Mouse (Mus musculus) WW6 (cell line): ENCODE results near the gene Mprip.
"Not testable (repeated sequence)": the region's sequence is repeated elsewhere in the genome, so short reads cannot be mapped to it uniquely, and the experiment has no call there.

ENCODE experiments used
- DNase-seq: peaks from one replicate; pipeline ENCODE4 v3.0.0-alpha.2; 2013; ENCODE audit warnings: low read depth, low spot score

The Mprip gene

DNA sequence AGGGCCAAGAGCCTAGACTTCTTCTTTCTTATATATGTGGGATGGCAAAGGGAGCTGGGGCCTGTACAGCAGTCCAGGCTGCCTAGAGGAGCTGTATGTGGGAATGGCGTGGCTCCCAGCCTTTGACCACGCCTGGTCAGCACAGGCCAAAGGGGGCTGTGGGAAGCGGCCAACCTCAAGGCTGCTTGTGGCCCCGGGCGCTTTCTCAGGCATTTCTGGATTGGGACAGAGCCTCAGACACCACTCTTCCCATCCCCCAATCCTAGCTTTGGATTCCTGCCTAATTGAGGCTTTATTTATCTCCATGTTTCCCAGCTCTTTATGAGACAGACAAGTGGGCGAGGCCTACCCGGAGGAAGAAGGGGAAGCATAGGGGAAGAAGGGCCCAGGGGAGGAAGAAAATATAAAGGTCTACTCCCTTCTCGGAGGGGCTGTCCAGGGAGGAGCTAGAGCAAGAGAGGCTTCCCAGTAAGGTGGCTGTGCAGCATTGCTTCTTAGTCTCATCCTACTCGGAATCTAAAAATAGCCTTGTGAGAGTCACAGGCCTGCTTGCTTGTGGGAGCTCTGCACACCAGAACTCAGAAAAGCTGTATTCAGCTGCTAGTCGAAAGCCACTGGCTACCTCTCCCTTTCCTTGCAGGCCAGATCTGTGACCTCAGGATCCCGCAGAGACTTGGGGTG lies 47.0 kb downstream of the Mprip start:
- no peak for DNase-seq

DNA sequence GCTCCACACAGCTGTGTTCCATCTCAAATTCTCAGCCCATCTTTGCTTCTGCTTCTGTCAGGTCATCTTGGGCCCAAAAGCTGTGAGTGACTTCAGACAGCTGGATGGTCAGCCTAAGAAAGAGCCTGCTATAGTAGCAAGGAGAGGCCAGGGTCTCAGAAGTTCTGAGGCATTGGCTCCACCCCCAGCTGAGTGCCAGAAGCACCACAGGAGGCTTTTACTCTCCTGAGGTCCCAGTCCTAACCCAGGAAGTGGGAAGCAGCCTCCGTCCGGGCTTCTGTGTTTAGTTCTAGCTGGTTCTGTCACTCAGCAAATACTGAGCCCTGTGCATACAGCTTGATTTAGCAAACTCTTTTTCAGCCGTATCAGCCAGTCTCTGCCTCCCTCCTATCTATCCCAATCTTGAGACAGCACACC lies 54.3 kb downstream of the Mprip start:
- DNase-seq, result no peak

- DNase-seq, result no peak
Measured at GRCm38 (mm10) chr11:59717801-59718291, 56.7 kb downstream of the Mprip start.

- DNase-seq, result no peak
Measured at GRCm38 (mm10) chr11:59719185-59719584, 58.1 kb downstream of the Mprip start.

DNA sequence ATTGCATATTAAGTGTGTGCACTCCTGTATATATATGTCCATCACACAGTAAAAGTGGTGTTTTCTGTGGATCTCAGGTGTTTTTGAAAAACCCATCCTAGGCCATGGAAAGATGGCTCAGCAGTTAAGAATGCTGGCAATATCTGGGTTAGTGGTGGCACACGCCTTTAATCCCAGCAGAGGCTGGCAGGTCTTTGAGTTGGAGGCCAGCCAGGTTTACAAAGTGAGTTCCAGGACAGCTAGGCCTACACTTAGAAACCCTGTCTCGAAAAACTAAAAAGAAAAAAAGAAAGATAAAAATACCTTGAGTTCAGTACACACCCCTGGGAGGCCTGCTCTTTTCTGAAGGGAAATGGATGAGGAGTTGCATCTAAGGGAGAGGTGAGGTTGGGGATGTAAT lies 60.3 kb downstream of the Mprip start:
- DNase-seq, result no peak

GRCm38 (mm10) chr11:59727204-59727603 lies 66.1 kb downstream of the Mprip start:
- no peak for DNase-seq

GRCm38 (mm10) chr11:59731821-59732220 lies 70.7 kb downstream of the Mprip start:
- no peak for DNase-seq

GRCm38 (mm10) chr11:59732407-59733066 lies 71.4 kb downstream of the Mprip start:
- no peak for DNase-seq

GRCm38 (mm10) chr11:59733600-59733999 lies 72.5 kb downstream of the Mprip start:
- not testable (repeated sequence) for DNase-seq

- DNase-seq, result no peak
Measured at GRCm38 (mm10) chr11:59734335-59734734, 73.2 kb downstream of the Mprip start.

DNA sequence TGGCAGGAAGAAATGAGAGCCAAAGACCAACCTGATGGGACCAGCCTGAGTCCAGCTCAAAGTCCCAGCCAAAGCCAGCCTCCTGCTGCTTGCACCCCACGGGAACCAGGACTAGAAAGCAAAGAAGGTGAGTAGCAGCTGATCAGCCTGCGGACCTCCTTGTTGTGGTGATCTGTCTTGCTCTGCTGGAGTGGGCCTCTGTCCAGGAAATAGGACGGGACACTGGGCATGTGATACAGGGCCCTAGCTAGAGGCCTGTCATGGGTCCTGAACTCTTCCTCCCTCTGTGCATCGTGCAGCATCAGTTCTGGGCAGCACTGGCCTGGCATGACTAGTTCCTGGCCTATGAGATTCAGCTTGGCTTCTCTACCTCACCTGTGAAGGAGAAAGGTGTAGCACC lies 74.8 kb downstream of the Mprip start:
- not testable (repeated sequence) for DNase-seq

- no peak for DNase-seq
Measured at GRCm38 (mm10) chr11:59737250-59737649, 76.1 kb downstream of the Mprip start.

- DNase-seq, result no peak
Measured at GRCm38 (mm10) chr11:59739996-59740395, 78.9 kb downstream of the Mprip start.

- DNase-seq, result no peak
Measured at GRCm38 (mm10) chr11:59741915-59742314, 80.8 kb downstream of the Mprip start.

- no peak for DNase-seq
Measured at GRCm38 (mm10) chr11:59743307-59743706, 82.2 kb downstream of the Mprip start.

DNA sequence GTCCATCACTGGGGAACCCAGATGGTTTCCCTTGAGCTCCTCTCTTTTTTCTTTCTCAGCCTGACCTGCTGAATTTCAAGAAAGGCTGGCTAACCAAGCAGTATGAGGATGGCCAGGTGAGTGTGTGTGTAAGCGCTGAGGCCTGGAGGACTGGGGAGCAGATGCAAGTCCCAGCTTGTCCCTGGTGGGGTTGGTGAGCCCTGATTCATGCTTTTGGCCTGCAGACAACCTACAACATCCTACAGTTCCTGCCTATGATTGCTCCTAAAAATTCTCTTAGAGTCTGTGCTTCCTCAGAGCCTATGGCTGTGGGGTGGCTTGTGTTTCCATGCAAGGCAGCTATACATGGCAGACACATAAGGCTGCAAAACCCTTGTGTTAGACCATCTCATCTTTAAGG lies 82.6 kb downstream of the Mprip start:
- no peak for DNase-seq

GRCm38 (mm10) chr11:59744374-59744773 lies 83.3 kb downstream of the Mprip start:
- no peak for DNase-seq

- no peak for DNase-seq
Measured at GRCm38 (mm10) chr11:59745851-59746250, 84.7 kb downstream of the Mprip start.

DNA sequence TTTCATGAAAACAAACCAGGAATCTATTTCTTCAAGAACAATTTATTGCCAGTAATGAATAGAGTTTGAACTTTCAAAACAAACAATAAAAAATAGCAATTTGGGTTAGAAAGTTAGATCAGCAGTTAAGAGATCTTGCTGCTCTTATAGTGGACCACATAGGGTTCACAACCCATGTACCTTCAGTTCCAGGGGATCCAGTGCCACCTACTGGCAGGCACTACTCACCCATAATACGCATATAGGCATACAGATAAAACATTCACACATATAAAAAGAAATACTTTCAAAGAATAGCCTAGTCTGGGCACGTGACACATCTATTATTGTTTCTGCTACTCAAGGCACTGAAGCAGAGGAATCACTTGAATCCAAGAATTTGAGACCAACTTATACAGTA lies 85.5 kb downstream of the Mprip start:
- DNase-seq, result no peak

DNA sequence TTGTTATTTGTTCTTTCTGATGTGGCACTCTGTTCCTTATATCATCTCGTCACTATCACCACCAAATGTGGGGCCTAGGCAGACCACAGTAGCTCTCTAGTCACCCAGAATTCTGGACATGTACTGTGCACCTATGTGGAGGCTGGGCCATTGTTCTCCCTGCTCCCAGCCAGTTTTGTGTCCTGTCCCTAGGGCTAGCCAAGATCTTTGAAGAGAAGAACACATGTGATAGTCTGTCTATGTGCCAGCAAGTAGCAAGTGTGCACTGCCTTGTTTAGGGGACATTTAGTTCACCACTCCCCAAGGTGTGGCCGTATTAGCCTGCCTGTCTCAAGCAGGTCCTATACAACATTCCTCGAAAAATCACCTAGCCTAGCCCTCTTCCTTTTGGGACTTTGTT lies 87.9 kb downstream of the Mprip start:
- no peak for DNase-seq

- DNase-seq, result no peak
Measured at GRCm38 (mm10) chr11:59754504-59754903, 93.4 kb downstream of the Mprip start.

- DNase-seq, result no peak
Measured at GRCm38 (mm10) chr11:59756351-59756750, 95.2 kb downstream of the Mprip start.
